Mouse (Mus musculus) embryonic fibroblast, embryonic 13.5 days (primary cell): ENCODE data around the gene Sppl2a. TPM values are rescaled to one million over a fixed set of nuclear protein-coding genes. Genes with fewer than 3 reads are reported as not detected.
"Not testable (repeated sequence)": the region's sequence is repeated elsewhere in the genome, so short reads cannot be mapped to it uniquely, and the experiment has no call there.

Experiments used
- H3K27ac ChIP-seq: 2 replicates; pipeline ENCODE4 v1.5.1; 2012; ENCODE audit warnings: low read length, control low read depth, inconsistent platforms; ENCODE audit not compliant: insufficient read depth
- H3K4me1 ChIP-seq: 2 replicates; pipeline ENCODE4 v1.6.1; 2011; ENCODE audit warnings: low read length; ENCODE audit not compliant: control insufficient read depth, insufficient read depth
- H3K4me3 ChIP-seq: 2 replicates; pipeline ENCODE4 v1.5.1; 2011; ENCODE audit warnings: mild to moderate bottlenecking, control low read depth, low read length; ENCODE audit not compliant: insufficient read depth
- CTCF ChIP-seq: IDR thresholded peaks from 2 replicates; pipeline ENCODE4 v1.5.1; 2011; ENCODE audit warnings: mild to moderate bottlenecking, control low read depth, low read length, moderate library complexity, borderline replicate concordance; ENCODE audit not compliant: insufficient read depth
- POLR2A ChIP-seq: IDR thresholded peaks from 2 replicates; pipeline ENCODE4 v1.6.1; 2011; ENCODE audit warnings: low read depth, mild to moderate bottlenecking, control low read depth, low read length, moderate library complexity
- polyA plus RNA-seq: library from polyadenylated mRNA; stranded (reverse); fragments of >200 nt; gene quantifications from 2 replicates; pipeline ENCODE4 v1.2.4, GENCODE M21; 2011; ENCODE audit warnings: low read depth; ENCODE audit not compliant: missing spikeins, insufficient read length

Sppl2a gene
- 85.4 and 88.5 TPM in 2 replicates for polyA plus RNA-seq

GRCm38 (mm10) chr2:126932897-126933641, at the start of gene Sppl2a:
TSS of gene Sppl2a (minus strand) at chr2:126933235.
- Histone ChIP-seq H3K27ac (peak within 1 kb of the TSS; percentile 95), H3K4me3 (peak within 1 kb of the TSS; percentile 52), H3K4me1 (peaks cover 3% of the 10 kb centered on the region)
- peak; percentile 86 for TF ChIP-seq POLR2A
- TF ChIP-seq CTCF = no peak

GRCm38 (mm10) chr2:126977428-126977827, 44.4 kb upstream of the Sppl2a start:
- Histone ChIP-seq H3K4me1 (no peaks in the 10 kb centered on the region), H3K4me3 (no peak overlapping the region), H3K27ac (no peak overlapping the region)
- TF ChIP-seq CTCF (no peak), POLR2A (no peak)

GRCm38 (mm10) chr2:126961696-126962095, 28.7 kb upstream of the Sppl2a start:
- H3K27ac ChIP-seq = no peak overlapping the region
- no peak for TF ChIP-seq CTCF
- no peak for TF ChIP-seq POLR2A
- no peak overlapping the region for H3K4me3 ChIP-seq
- peaks cover 4% of the 10 kb centered on the region; the same call in 1 of the 2 replicates for H3K4me1 ChIP-seq

GRCm38 (mm10) chr2:126955671-126956070, 22.6 kb upstream of the Sppl2a start:
- Histone ChIP-seq H3K27ac (no peak overlapping the region), H3K4me3 (no peak overlapping the region), H3K4me1 (peaks cover 2% of the 10 kb centered on the region; the same call in 1 of the 2 replicates)
- TF ChIP-seq POLR2A (no peak), CTCF (no peak)

GRCm38 (mm10) chr2:126951085-126951484, 18.1 kb upstream of the Sppl2a start:
- Histone ChIP-seq H3K27ac (no peak overlapping the region), H3K4me3 (no peak overlapping the region), H3K4me1 (peaks cover 3% of the 10 kb centered on the region; the same call in 1 of the 2 replicates)
- TF ChIP-seq POLR2A (no peak), CTCF (no peak)

- H3K4me1 ChIP-seq = peaks cover 3% of the 10 kb centered on the region; the same call in 1 of the 2 replicates
- no peak overlapping the region for H3K27ac ChIP-seq
- TF ChIP-seq CTCF (no peak), POLR2A (no peak)
- H3K4me3 ChIP-seq = no peak overlapping the region
Observed at GRCm38 (mm10) chr2:126950453-126950852, 17.4 kb upstream of the Sppl2a start.

- no peak overlapping the region for H3K27ac ChIP-seq
- H3K4me1 ChIP-seq = peaks cover 3% of the 10 kb centered on the region; the same call in 1 of the 2 replicates
- no peak for TF ChIP-seq CTCF
- TF ChIP-seq POLR2A = no peak
- H3K4me3 ChIP-seq = no peak overlapping the region
Observed at GRCm38 (mm10) chr2:126949856-126950255, 16.8 kb upstream of the Sppl2a start.

- not testable (repeated sequence) for H3K4me1 ChIP-seq, H3K4me3 ChIP-seq
- 0 out of 2 replicates have a peak overlapping the region, but pooled peaks have one; percentile 4 for H3K27ac ChIP-seq
Observed at GRCm38 (mm10) chr2:126949297-126949696, 16.3 kb upstream of the Sppl2a start.

- TF ChIP-seq CTCF (no peak), POLR2A (no peak)
- no peak overlapping the region for H3K4me3 ChIP-seq
- peaks cover 3% of the 10 kb centered on the region; the same call in 1 of the 2 replicates for H3K4me1 ChIP-seq
- H3K27ac ChIP-seq = peak overlapping the region; percentile 75; the same call in 1 of the 2 replicates
Observed at GRCm38 (mm10) chr2:126948231-126948630, 15.2 kb upstream of the Sppl2a start.

- Histone ChIP-seq H3K4me1 (peaks cover 3% of the 10 kb centered on the region; the same call in 1 of the 2 replicates), H3K27ac (peak overlapping the region; percentile 12; the same call in 1 of the 2 replicates), H3K4me3 (no peak overlapping the region)
- TF ChIP-seq CTCF = no peak
- TF ChIP-seq POLR2A = no peak
Observed at GRCm38 (mm10) chr2:126947646-126948045, 14.6 kb upstream of the Sppl2a start.

GRCm38 (mm10) chr2:126943211-126943610, 10.2 kb upstream of the Sppl2a start:
- TF ChIP-seq CTCF (no peak), POLR2A (no peak)

More at GRCm38 (mm10) chr2:126943211-126943610, 10.2 kb upstream of the Sppl2a start:
- Histone ChIP-seq H3K27ac (no peak overlapping the region), H3K4me1 (peaks cover 2% of the 10 kb centered on the region; the same call in 1 of the 2 replicates), H3K4me3 (no peak overlapping the region)
